Mouse (Mus musculus): ENCODE measurements around the gene Anxa5.

Gene Anxa5

DNA sequence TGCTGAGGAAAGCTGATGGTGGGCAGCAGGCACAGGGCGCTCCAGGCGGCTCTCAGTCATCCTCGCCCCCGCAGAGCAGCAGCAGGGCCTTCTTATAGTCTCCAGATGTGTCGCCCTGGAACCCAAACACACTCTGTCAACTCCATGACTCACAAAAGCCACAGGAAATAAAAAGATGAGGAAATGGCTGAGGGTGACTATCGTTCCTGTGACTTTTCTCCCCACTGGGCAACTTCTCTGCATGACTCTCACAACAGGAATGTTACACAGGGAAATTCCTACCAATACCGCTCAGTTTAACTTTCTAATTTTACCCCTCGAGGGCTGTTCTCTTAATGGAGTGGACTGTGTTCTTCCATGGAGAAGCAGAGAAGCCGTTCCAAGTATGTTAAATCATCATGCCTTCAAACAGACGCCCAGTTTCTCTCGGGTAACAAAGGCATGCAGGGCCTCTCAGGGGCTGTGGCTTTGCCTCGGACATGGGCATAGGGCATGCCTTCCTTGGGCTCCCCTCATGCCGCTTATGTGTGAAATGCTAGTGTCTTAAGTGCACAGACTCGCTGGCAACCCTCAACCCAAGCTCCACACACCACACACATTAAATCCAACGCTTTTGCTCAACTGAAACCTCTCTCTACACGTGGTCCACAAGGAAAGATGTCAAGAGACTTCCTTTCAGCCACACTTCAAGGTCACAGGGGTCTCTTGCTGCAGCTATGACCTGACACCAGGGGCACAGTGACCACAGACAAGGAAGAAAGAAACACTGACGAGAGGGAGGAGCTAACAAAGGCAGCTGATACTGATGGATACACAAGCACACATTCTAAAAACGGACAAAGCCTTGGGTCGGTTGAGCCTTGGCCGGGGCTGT, 26.2 kb downstream of the Anxa5 start:
- DNase-seq (ENCODE audit: low spot score in 2 of 2), result no peak

DNA sequence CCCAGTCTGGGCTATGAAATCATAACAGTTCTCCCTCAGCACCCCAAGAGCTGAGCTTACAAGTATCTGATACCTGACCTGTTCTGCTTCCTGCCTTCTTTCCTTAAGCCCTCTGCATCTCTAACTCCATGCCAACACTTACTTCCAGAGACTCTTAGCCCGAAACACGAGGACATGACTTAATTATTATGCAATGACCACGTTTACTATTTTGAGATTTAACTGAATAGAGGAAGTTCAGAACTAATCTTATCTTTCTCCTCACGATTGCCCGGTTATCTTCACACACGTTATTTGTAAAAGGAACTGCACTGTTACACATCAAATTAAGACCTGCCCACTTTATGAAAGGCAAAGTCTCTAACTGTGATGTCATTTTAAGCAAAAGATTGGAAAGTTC, 28.8 kb downstream of the Anxa5 start:
- no peak for DNase-seq (ENCODE audit: low spot score in 2 of 2)

GRCm38 (mm10) chr3:36446506-36446905, 29.2 kb downstream of the Anxa5 start:
- no peak for DNase-seq (ENCODE audit: low spot score in 2 of 2)

- no peak for DNase-seq (ENCODE audit: low spot score in 2 of 2)
These were observed 29.7 kb downstream of the Anxa5 start for GRCm38 (mm10) chr3:36446041-36446440.

DNA sequence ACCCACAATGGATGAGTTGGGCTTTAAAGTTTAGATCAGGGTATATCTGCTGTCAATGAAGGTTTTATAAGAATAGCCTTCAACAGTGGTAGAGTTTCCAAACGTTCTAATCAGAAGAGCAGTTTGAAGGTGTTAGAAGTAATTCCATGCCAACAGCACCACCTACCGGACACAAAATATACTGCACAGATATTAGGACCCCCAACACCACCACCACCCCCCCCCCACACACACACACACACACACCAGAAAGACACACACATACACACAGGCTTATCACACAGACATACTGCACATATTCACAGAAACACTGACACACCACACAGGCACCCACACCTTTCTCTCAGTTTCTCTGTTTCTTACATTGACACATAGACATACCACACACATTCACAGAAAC, 33.3 kb downstream of the Anxa5 start:
- DNase-seq (ENCODE audit: low spot score in 2 of 2), result no peak

DNA sequence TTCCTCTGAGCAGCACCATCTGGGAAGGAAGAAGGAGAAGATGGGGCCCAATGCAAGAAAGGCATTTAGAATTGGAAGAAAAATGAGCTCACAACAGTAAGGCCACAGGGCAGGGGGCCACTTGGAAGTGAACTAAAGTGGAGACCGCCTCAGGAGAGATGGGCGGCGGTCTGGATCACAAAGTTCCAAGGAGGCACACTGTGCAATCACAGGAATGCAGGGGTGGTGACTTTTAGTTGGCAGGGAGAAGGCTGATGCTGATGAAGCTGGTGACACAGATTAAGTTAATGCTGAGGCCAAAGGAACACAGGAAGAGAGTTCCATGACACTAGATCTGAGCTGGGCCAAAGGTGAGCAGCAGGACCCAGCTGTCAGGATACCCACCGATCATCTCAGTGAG, 35.4 kb downstream of the Anxa5 start:
- no peak for DNase-seq (ENCODE audit: low spot score in 2 of 2)

DNA sequence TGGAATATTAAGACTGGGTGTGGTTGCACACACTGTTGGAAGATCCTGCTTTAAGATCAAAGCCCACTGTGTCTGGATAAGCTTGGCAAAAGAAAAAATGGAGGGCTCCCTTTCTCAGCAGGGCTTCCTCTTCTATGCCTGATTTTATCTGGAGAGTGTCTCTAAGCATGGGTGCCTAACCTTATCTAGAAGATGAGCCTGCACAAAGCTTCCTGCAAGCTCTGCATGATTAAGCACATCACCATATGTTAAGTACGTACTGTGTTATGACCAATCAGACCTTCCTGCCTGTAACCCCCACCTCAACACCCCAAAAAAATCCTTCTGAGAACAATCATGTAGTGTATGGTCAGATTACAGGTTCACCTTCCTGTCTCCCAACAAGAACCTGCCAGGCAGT, 45.3 kb downstream of the Anxa5 start:
- no peak for DNase-seq (ENCODE audit: low spot score in 2 of 2)

DNA sequence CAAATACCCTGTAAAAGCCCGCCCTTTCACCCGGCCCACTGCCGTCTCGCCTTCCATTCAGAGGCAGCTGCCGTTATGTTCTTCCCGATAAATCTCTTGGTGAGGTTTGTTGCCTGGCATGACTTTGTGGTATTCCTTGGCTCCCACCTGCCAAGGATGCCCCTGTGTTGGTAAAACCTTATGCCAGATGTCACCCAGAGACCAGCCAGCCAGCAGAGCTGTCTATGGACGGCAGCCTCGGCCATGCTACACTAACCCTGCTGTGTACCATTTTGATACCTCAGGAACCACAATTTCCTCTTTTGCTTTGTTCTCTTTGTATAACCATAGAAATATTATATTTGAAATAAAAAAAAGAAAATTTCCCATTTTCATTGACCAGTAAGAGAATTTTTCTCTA, 48.3 kb downstream of the Anxa5 start:
- no peak for DNase-seq (ENCODE audit: low spot score in 2 of 2)

DNA sequence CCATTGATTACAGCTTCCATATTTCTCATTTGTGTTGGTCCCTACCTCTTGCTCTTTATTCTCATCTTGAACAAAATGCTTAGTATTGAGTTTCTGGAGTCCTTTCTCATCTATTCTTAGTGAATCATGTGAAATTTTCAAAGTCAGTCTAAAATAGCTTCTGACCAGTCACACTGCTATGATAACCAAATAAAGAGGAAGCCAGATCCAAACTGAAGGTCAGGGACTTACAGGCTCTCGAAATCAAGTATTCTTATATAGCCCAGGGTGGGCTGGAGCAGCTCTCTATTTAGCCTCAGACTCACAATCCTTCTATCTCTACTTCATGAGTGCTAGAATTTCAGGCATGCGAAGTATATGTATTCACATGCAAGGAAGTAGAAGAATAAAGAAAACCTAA, 66.2 kb downstream of the Anxa5 start:
- DNase-seq (ENCODE audit: low spot score in 2 of 2), result no peak

GRCm38 (mm10) chr3:36406967-36407366, 68.7 kb downstream of the Anxa5 start:
- DNase-seq (ENCODE audit: low spot score in 2 of 2), result no peak

DNA sequence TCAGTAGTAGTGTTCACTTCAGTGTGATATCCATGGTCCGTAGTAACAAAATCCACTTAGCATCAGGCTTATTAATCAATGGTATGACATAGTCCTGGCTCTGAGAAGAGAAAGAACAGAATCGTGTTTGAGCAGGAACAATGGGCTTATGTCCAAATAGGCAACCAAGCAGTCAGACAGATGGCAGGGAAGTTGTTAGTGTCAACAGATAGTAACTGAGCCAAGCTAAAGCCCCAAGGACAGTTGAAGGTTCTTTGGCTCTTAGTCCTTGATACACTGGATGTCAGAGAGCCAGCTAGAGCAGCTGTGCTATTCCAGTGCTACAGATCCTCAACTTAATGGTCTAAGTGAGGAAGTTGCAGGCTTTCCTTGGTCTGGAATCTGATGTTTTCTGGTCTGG, 69.4 kb downstream of the Anxa5 start:
- DNase-seq (ENCODE audit: low spot score in 2 of 2), result no peak

GRCm38 (mm10) chr3:36401900-36402299, 73.8 kb downstream of the Anxa5 start:
- DNase-seq (ENCODE audit: low spot score in 2 of 2), result no peak

- no peak for DNase-seq (ENCODE audit: low spot score in 2 of 2)
These were observed 75.0 kb downstream of the Anxa5 start for GRCm38 (mm10) chr3:36400657-36401056.
